Mouse (Mus musculus) natural killer cell, adult 2 months (primary cell): ENCODE results near the gene Arhgef10l.

Experiments
- DNase-seq, 2 experiments: peaks; one replicate each; pipeline ENCODE4 v3.0.0; 2022; ENCODE audit warnings: low spot score in 2 of 2

The Arhgef10l gene

GRCm38 (mm10) chr4:140665760-140666159 is at the start of gene Arhgef10l:
Gene Arhgef10l (minus strand): TSS chr4:140666012.
- no peak for DNase-seq

DNA sequence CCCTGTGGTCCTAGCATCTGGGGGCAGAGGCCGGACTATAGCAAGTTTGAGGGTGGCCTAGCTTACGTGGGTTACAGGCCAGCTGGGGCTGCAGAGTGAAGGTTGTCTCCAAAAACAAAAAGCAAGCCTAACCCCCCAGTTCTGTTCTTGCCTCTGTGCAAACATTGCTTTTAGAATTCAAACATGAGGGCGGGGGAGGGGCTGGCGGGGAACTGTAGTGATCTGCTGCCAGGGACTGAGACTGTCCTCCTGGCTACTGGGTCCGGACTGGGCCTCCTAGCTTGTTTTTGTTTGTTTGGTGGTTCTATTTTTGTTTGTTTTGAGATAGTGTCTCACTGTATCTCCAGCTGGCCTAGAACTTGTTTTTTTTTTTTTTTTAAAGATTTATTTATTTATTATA is 48.8 kb upstream of the Arhgef10l start:
- DNase-seq = no peak

DNA sequence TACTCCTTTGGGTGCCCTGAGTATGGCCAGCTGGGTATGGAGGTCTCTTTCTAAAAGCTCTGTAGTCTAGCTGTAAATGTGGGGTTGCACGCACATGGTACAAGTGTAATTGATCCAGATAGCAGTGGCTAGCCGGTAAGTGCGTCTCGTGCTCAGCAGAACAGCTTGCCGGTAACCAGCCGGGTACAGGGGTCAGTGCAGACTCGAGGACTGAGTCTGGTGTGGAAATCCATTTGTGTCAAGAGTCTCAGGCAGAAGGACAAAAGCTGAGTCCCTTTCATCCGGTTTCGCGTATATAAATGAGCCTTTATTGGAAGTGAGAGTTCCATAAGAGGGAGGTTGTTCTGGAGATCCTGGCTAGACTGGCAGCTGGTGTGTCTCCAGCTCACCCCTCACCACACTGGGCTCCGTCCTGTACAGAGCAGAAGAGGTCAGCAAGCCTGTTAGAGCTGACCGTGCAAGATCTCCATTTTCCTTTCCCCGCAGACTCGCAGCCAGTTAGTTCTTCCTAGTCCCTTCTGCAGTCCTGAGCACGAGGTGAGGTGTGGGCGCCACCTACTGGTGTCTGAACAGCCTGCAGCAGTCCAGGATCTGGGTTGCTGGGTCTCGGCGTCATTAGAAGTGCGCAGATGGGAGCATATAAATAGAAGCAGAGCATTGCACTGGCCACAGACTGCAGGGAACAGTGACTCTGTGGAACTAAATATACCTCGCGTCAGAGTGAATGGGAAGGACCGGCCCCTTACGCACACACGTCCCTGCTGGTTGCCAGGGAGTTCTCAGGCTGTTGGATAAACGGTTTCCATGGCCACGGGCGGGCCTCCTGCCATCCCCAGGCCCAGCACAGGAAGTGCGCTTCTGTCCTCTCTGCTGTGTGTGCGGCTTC is 47.9 kb upstream of the Arhgef10l start:
- DNase-seq = peak; percentile 65 to 83

DNA sequence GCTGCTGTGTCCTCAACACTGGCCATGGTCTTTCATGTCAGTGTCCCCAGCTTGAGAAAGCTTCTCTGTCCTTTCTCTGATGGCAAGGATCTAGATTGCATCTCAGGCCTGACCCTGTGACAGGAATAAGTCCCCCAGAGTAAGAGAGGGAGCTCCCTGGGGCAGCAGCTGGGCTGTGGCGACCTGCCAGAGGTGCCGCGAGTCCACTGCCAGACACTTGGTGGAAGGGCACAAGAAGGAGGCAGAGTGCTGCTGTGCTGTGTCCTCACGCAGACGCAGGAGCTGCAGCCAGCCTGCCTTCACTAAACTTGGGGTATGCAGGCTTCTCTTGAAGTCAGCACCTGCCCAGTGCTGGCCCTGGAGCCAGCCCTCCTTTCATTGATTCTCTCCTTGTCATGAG is 45.5 kb upstream of the Arhgef10l start:
- DNase-seq = no peak

DNA sequence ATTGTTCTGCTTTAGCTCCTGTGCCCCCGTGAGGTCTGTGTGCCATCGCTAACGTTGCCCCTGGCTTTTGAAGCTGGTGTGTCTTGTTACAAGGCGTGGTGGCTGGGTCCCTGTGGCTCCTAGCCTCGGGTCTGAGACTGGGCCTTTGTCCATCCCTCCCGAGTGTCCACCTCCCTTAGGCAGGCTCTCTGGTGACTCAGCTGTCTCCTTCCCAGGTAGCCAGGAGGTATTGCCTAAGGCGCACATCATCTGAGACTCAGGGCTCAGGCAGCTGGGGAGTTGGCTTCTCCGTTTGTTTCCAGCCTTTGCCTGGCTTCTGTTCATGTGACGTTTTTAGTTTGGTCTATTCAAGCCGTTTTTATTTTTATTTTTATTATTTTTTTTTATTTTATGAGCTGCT is 45.0 kb upstream of the Arhgef10l start:
- no peak for DNase-seq

- DNase-seq = no peak
Measured at GRCm38 (mm10) chr4:140709617-140710016, 43.8 kb upstream of the Arhgef10l start.

DNA sequence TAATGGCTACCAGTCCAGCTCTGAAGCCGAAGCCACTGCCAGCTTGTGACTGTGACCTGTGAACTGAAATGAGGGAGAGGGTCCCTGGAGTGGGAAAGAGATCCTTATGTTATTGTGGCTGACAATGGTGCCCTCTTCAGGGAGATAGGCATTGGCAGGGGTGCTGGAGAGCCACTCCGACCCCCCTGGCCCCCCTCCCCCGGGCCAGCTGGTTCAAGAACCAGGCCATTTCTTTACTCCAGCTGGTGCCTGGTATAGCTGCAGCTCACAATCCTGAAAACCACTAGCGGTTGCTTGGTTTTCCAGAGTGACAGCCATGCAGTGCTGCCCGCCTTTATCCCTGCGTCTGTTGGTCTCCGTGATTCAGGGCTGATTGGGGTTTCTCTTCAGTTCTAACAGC is 43.3 kb upstream of the Arhgef10l start:
- DNase-seq = no peak

GRCm38 (mm10) chr4:140708297-140708927 is 42.6 kb upstream of the Arhgef10l start:
- DNase-seq = no peak

- no peak for DNase-seq
Measured at GRCm38 (mm10) chr4:140707615-140708014, 41.8 kb upstream of the Arhgef10l start.

GRCm38 (mm10) chr4:140704166-140704565 is 38.4 kb upstream of the Arhgef10l start:
- no peak for DNase-seq

DNA sequence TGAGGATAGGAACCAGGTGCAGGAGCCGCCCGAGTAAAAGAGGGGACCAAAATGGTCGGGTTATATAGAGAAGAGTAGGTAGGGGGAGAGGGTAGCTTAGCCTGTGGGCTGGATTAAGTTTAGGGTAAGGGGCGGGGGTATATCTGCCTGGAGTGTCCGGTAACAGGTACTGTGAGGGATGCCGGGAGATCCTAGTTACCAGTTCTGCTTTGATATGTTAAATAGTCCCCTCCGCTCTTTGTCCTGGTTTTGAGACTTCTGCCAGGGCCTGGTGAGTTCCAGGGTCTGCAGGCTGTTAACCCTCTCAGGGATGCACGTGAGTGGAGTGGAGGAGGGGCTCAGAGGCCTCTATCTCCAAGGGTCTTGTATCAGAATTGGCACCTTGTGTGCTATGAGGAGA is 37.8 kb upstream of the Arhgef10l start:
- no peak for DNase-seq

- DNase-seq = peak; percentile 71 to 79
Measured at GRCm38 (mm10) chr4:140702611-140703327, 37.0 kb upstream of the Arhgef10l start.

GRCm38 (mm10) chr4:140701716-140702561 is 36.1 kb upstream of the Arhgef10l start:
- DNase-seq = peak; percentile 25 to 64

GRCm38 (mm10) chr4:140701049-140701715 is 35.4 kb upstream of the Arhgef10l start:
- DNase-seq = peak; percentile 74 to 85

GRCm38 (mm10) chr4:140700269-140701018 is 34.6 kb upstream of the Arhgef10l start, which contains the start of gene Rcc2:
Gene Rcc2 (plus strand): TSS chr4:140700541.
- DNase-seq = peak; percentile 36 to 53

DNA sequence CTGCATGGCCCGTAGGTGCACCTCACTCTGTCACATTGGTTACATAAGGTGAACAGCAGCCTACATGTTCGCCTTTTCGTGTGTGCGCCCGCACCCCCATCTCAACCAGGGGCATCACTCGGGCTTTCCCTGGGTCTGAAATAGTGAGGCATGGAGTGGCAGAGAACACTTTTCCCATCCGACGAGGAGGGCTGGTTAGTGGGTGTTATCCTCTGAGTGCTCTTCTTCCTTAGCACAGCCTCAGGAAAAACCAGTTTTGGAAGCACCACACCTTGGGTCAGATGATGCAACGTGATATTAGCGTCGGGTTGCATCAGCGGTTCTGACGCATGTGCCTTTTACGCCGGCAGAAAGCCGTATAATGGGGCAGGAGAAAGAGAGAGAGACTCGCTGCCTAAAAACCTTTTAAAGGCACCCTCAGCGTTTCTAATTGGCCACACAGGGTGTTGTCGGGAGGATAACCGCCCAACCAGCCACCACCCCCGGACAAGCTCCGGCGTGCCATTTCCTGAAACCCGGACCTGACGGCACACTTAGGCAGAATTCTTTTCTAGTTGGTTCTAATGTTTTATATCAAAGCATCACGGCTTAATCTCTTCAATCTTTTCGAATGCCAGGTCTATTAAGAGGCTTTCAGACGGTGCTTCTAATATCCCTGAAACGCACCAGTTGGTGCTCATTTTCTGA is 33.8 kb upstream of the Arhgef10l start:
- DNase-seq = peak; percentile 78 to 86

DNA sequence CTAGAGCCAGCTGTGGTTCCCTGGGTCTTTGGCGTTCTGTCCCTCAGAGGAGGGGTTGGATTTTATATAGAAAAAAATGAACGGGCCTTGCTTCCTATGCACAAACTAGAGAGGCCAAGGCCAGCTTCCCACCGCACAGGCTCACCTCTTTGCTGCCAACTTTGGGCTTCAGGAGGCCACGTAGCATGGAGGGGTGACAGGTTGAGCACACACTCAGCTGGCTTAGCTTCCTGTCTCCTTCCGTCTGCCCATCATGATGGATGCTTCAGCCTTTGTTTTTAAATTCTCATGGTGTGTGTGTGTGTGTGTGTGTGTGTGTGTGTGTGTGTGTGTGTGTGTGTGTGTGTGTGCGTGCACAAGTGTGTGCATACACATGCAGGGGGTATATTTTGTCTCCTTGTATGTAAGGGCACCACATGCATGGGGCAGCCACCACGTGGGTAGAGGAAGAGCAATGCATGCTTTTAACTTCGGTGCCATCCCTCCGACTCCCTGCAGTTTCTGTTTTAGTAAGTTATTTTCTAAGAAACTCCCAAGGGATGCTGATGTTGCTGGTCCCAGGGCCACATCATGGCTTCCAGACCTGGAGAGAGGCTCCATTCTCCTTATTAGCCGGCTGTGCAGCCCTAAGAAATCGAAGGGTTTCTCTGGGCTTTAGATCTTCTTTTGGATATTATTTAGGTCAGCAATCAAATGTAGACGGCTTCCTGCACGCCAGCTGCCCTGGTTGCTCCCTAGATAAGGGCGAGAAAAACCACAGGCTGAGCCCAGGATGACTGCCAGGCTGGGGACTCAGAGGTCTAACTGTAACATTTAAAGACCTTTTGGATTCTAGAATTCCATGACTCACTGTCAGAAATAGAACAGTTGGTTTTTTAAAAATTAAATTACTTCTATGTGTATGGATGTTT is 30.1 kb upstream of the Arhgef10l start:
- no peak for DNase-seq

- DNase-seq = no peak
Measured at GRCm38 (mm10) chr4:140695146-140695545, 29.3 kb upstream of the Arhgef10l start.
